Mouse (Mus musculus): ENCODE data around the gene Slc12a9.

- TF ChIP-seq TCF12 (IDR thresholded peaks at IDR 0.05; ENCODE audit: low read depth, low read length) (no peak), GATA1 (IDR thresholded peaks at IDR 0.05; ENCODE audit: low read depth, low read length) (no peak), ZC3H11A (IDR thresholded peaks at IDR 0.05; ENCODE audit: low read depth, low read length) (no peak), CTCF (IDR thresholded peaks at IDR 0.05 in 2 of 3, conservative IDR thresholded peaks at IDR 0.05 in 1 of 3; ENCODE audit: control insufficient read depth in 1 of 3, insufficient read depth in 1 of 3, low read depth in 2 of 3, low read length in 3 of 3, poor library complexity in 1 of 3, severe bottlenecking in 1 of 3) (no peak), CHD2 (IDR thresholded peaks at IDR 0.05; ENCODE audit: low read length) (no peak), POLR2A (IDR thresholded peaks at IDR 0.05; ENCODE audit: control insufficient read depth in 1 of 2, insufficient read depth in 1 of 2, low read depth in 1 of 2, low read length in 2 of 2, poor library complexity in 1 of 2) (no peak), EP300 (IDR thresholded peaks at IDR 0.05; ENCODE audit: low read depth in 1 of 2, low read length in 2 of 2) (no peak), NRF1 (IDR thresholded peaks at IDR 0.05; ENCODE audit: insufficient read depth, low read depth, low read length, poor library complexity, severe bottlenecking) (no peak)
Observed at GRCm38 (mm10) chr5:137347856-137348255, 14.5 kb upstream of the Slc12a9 start.
